Mouse (Mus musculus) forebrain, embryonic 10.5 days (tissue): ENCODE data around the gene Zfp618. TPM values are rescaled to one million over a fixed set of nuclear protein-coding genes. Genes with fewer than 3 reads are reported as not detected.

Experiments used
- DNase-seq: peaks from one replicate; pipeline ENCODE4 v3.0.0-alpha.2; 2017; ENCODE audit warnings: low spot score; ENCODE audit errors: extremely low spot score
- H3K27ac ChIP-seq: fragments of 300-500 bp; sonication (generic); 2 replicates; pipeline ENCODE4 v1.5.1; 2016; ENCODE audit warnings: mild to moderate bottlenecking
- H3K27me3 ChIP-seq: fragments of 300-500 bp; sonication (generic); 2 replicates; pipeline ENCODE4 v1.6.1; 2016; ENCODE audit warnings: mild to moderate bottlenecking; ENCODE audit not compliant: poor library complexity, severe bottlenecking
- H3K36me3 ChIP-seq: fragments of 300-500 bp; sonication (generic); replicated peaks from 2 replicates; pipeline ENCODE4 v1.6.1; 2016; ENCODE audit warnings: mild to moderate bottlenecking, moderate library complexity
- H3K4me1 ChIP-seq: fragments of 300-500 bp; sonication (generic); 2 replicates; pipeline ENCODE4 v1.6.1; 2016
- H3K4me3 ChIP-seq: fragments of 300-500 bp; sonication (generic); 2 replicates; pipeline ENCODE4 v1.5.1; 2016; ENCODE audit warnings: mild to moderate bottlenecking, moderate library complexity
- H3K9me3 ChIP-seq: fragments of 300-500 bp; sonication (generic); 2 replicates; pipeline ENCODE4 v1.6.1; 2016; ENCODE audit warnings: mild to moderate bottlenecking, moderate library complexity
- WGBS: fragments of 180-500 bp; shearing (Covaris S2); methylation state at CpG from one replicate; pipeline ENCODE4 v1.1.7; 2016; 5-methylcytosine and 5-hydroxymethylcytosine counted together
- polyA plus RNA-seq: library from polyadenylated mRNA; unstranded; fragments of >200 nt; fragmentation: Nextera tagmentation; extraction: Ambion mirVana; gene quantifications from 2 replicates; pipeline ENCODE4 v1.2.1, GENCODE M21; 2016

The Zfp618 gene
- polyA plus RNA-seq, 1 experiment from 2014 or later = 21.4 TPM

DNA sequence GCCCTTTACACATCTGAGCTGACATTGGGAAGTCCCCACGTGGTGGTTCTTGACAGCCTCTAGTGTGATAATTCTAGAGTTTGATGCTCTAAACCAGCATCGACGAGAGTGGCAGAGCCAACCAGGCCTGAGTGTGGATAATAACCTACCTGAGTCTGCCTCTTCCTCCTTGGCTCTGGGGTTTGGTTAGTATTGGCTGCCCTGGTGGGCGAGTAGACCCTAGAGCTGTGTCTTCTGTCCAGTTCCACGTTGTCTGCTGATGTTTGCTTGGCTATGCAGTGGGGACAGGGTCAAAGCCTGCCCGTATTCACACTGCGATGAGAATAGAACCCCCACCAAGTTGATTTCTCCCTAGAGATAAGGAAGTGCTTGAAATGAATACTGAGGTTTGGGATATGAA is 58.1 kb downstream of the Zfp618 start:
- peaks cover 15% of the 10 kb centered on the region; the same call in 1 of the 2 replicates for H3K36me3 ChIP-seq
- H3K9me3 ChIP-seq = peaks cover 8% of the 10 kb centered on the region
- WGBS = 93% methylated on average over 7 of the region's 7 CpGs
- no peaks in the 10 kb centered on the region for H3K27me3 ChIP-seq
- H3K4me1 ChIP-seq = 0 out of 2 replicates have a peak, but pooled peaks cover 4% of the 10 kb centered on the region
- no peak overlapping the region for H3K4me3 ChIP-seq
- no peak for DNase-seq
- no peak overlapping the region for H3K27ac ChIP-seq

GRCm38 (mm10) chr4:63024098-63024497 is 58.7 kb downstream of the Zfp618 start:
- Histone ChIP-seq H3K4me3 (no peak overlapping the region), H3K9me3 (peaks cover 8% of the 10 kb centered on the region), H3K27ac (no peak overlapping the region), H3K4me1 (0 out of 2 replicates have a peak, but pooled peaks cover 4% of the 10 kb centered on the region), H3K36me3 (peaks cover 15% of the 10 kb centered on the region; the same call in 1 of the 2 replicates), H3K27me3 (no peaks in the 10 kb centered on the region)
- WGBS = 99% methylated on average over 7 of the region's 7 CpGs
- DNase-seq = no peak

GRCm38 (mm10) chr4:63024734-63025256 is 59.4 kb downstream of the Zfp618 start:
- no peak for DNase-seq
- H3K36me3 ChIP-seq = peaks cover 15% of the 10 kb centered on the region; the same call in 1 of the 2 replicates
- no peak overlapping the region for H3K4me3 ChIP-seq
- H3K27me3 ChIP-seq = no peaks in the 10 kb centered on the region
- peaks cover 8% of the 10 kb centered on the region for H3K9me3 ChIP-seq
- peaks cover 7% of the 10 kb centered on the region for H3K4me1 ChIP-seq
- H3K27ac ChIP-seq = no peak overlapping the region
- WGBS = 88% methylated on average over 9 of the region's 9 CpGs

DNA sequence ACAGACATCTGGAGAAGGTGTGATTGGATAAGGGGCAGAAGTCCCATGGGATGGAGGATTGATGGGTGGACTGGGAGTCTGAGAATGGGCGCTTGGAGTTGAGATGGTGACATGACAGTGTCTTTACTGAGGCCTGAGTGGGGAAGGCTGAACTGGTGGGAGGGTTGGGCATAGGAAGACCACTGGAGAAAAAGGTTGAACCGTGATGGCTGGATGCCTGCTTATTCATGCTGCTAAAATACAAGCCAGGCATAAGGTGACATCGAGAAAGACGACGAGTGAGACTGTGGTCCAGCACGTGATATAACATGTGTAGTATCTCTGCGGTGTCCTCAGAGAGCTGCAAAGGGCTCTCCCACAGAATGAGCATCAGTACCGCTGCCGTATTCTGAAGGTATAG is 59.9 kb downstream of the Zfp618 start:
- Histone ChIP-seq H3K4me1 (peaks cover 12% of the 10 kb centered on the region), H3K27ac (no peak overlapping the region), H3K9me3 (peaks cover 8% of the 10 kb centered on the region), H3K36me3 (peaks cover 15% of the 10 kb centered on the region; the same call in 1 of the 2 replicates), H3K4me3 (no peak overlapping the region), H3K27me3 (no peaks in the 10 kb centered on the region)
- DNase-seq = no peak
- 95% methylated on average over 9 of the region's 9 CpGs for WGBS

GRCm38 (mm10) chr4:63026286-63026685 is 60.9 kb downstream of the Zfp618 start:
- no peak for DNase-seq
- Histone ChIP-seq H3K9me3 (peaks cover 8% of the 10 kb centered on the region), H3K27me3 (no peaks in the 10 kb centered on the region), H3K36me3 (peaks cover 15% of the 10 kb centered on the region; the same call in 1 of the 2 replicates), H3K27ac (no peak overlapping the region), H3K4me3 (no peak overlapping the region), H3K4me1 (peaks cover 15% of the 10 kb centered on the region)
- WGBS = 90% methylated on average over 3 of the region's 3 CpGs

- peaks cover 8% of the 10 kb centered on the region for H3K9me3 ChIP-seq
- no peak overlapping the region for H3K27ac ChIP-seq
- H3K27me3 ChIP-seq = no peaks in the 10 kb centered on the region
- H3K4me3 ChIP-seq = no peak overlapping the region
- DNase-seq = no peak
- peaks cover 15% of the 10 kb centered on the region; the same call in 1 of the 2 replicates for H3K36me3 ChIP-seq
- peaks cover 24% of the 10 kb centered on the region for H3K4me1 ChIP-seq
Observed at GRCm38 (mm10) chr4:63027451-63027850, 62.1 kb downstream of the Zfp618 start.

DNA sequence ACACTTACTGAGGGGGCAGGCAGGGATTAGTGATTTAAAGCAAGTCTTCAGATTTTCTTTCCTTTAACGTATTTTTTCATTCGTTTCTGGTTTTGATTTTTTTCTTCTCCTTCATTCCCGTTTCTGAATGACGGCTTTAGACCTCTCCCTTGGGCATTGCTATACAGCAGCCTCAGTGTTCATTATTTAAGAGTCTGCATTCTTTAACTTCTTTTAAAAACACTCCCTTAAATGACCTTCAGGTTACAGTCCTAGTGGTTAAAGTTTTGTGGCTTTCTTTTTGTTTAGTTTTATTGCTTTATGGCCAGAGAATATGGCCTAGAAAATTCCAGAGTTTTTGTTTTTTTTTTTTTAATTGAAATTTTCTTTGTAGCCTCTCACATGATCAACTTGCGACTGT is 64.8 kb downstream of the Zfp618 start:
- Histone ChIP-seq H3K4me3 (no peak overlapping the region), H3K4me1 (peaks cover 49% of the 10 kb centered on the region), H3K27me3 (no peaks in the 10 kb centered on the region), H3K9me3 (no peaks in the 10 kb centered on the region; the same call in 1 of the 2 replicates), H3K27ac (no peak overlapping the region), H3K36me3 (peaks cover 9% of the 10 kb centered on the region; the same call in 1 of the 2 replicates)
- no peak for DNase-seq
- WGBS = 44% methylated on average over 5 of the region's 5 CpGs

DNA sequence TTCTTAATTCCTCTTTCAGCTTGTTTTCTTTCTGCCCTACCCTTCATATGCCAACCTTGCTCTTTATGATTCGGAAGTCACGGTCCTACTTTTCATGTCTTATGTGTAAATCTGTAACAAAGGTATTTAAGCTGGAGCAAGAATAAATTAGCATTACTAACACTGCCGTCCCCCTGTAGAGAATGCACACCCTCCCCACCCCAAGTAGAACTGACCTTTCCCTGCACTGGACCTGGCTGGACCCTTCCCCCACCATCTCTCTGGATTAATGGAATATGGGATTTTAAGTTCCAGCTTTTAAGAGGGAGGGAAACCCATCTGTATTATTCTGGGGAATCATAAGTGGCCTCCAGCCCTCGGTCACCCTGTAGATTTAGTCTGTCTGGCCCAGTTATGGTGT is 65.9 kb downstream of the Zfp618 start:
- no peak overlapping the region for H3K27ac ChIP-seq
- WGBS = 82% methylated on average over 4 of the region's 4 CpGs
- no peaks in the 10 kb centered on the region; the same call in 1 of the 2 replicates for H3K9me3 ChIP-seq
- no peak overlapping the region for H3K4me3 ChIP-seq
- no peaks in the 10 kb centered on the region for H3K27me3 ChIP-seq
- peaks cover 7% of the 10 kb centered on the region for H3K36me3 ChIP-seq
- DNase-seq = no peak
- H3K4me1 ChIP-seq = peaks cover 51% of the 10 kb centered on the region

GRCm38 (mm10) chr4:63032581-63033006 is 67.2 kb downstream of the Zfp618 start:
- no peak for DNase-seq
- WGBS = 80% methylated on average over 9 of the region's 9 CpGs
- H3K4me1 ChIP-seq = peaks cover 57% of the 10 kb centered on the region
- H3K27me3 ChIP-seq = no peaks in the 10 kb centered on the region
- no peak overlapping the region for H3K27ac ChIP-seq
- no peaks in the 10 kb centered on the region for H3K9me3 ChIP-seq
- H3K36me3 ChIP-seq = peaks cover 14% of the 10 kb centered on the region
- no peak overlapping the region for H3K4me3 ChIP-seq

DNA sequence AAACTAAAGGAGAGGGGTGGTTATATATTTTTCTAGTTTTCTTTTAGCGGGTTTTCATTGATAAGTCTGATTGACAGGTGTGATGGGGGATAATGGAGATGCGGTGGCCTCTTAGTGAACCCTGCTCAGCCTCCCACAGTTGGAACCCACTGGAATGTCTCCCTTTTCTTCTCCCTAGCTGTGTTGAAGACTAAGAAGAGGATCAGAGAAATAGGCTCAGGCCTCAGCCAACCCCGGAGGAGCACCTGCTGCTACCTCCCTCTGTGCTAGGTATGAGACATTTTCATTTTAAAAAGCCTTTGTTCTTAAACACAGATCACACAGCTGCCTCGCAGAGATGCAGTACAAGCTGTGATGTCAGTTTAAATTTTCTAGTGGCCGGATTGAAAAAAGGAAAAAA is 68.4 kb downstream of the Zfp618 start:
- 0 out of 2 replicates have a peak overlapping the region, but pooled peaks have one; percentile 40 for H3K27ac ChIP-seq
- H3K27me3 ChIP-seq = no peaks in the 10 kb centered on the region
- no peak overlapping the region for H3K4me3 ChIP-seq
- peaks cover 16% of the 10 kb centered on the region for H3K36me3 ChIP-seq
- H3K4me1 ChIP-seq = peaks cover 65% of the 10 kb centered on the region
- no peak for DNase-seq
- H3K9me3 ChIP-seq = no peaks in the 10 kb centered on the region
- 26% methylated on average over 5 of the region's 5 CpGs for WGBS

DNA sequence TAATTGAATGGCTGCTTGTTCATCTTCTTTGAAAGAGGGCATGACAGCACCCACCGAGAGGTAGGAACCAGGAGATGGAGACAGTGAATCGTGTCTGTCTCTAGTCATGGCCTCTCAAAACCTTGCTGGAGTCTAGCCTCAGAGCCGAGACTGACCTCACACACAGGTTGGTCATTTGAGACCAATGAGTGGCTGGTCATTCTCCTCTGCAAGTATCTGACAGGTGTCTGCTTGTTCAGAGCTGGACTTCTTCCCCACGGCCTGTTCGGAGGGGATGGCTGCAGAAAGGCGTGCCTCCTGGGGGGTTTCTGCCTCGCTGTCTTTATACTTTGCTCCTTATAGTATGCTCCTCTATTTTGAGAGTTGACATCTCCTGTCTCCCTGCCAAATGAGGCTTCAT is 70.6 kb downstream of the Zfp618 start:
- H3K9me3 ChIP-seq = no peaks in the 10 kb centered on the region
- no peaks in the 10 kb centered on the region for H3K27me3 ChIP-seq
- 90% methylated on average over 7 of the region's 7 CpGs for WGBS
- peaks cover 54% of the 10 kb centered on the region for H3K4me1 ChIP-seq
- H3K4me3 ChIP-seq = no peak overlapping the region
- H3K36me3 ChIP-seq = peaks cover 21% of the 10 kb centered on the region
- no peak for DNase-seq
- H3K27ac ChIP-seq = no peak overlapping the region

DNA sequence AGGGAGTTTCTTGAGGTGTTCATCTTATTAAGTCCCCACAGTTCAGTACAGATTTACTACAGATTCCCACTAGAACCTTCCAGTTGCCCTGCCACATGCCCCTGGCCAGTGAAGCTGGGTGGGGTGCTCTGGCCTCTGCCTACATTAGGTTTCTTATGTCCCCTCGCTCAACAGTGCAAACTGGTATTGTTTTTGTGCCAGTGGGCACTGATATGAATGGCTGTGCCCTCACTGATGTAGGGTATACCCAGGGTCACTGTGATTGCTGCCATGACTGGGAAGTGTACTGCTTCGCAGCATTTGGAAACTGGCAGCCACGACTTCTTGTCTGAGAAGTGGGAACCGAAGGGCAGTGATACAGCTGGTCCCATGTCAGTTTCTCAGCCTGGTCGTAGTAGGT is 71.4 kb downstream of the Zfp618 start:
- WGBS = 91% methylated on average over 5 of the region's 5 CpGs
- H3K36me3 ChIP-seq = peaks cover 21% of the 10 kb centered on the region
- peaks cover 46% of the 10 kb centered on the region for H3K4me1 ChIP-seq
- no peak overlapping the region for H3K27ac ChIP-seq
- no peak for DNase-seq
- no peak overlapping the region for H3K4me3 ChIP-seq
- H3K27me3 ChIP-seq = no peaks in the 10 kb centered on the region
- H3K9me3 ChIP-seq = no peaks in the 10 kb centered on the region

GRCm38 (mm10) chr4:63037555-63037954 is 72.2 kb downstream of the Zfp618 start:
- Histone ChIP-seq H3K4me3 (no peak overlapping the region), H3K4me1 (peaks cover 40% of the 10 kb centered on the region), H3K36me3 (peaks cover 21% of the 10 kb centered on the region), H3K27ac (no peak overlapping the region), H3K27me3 (no peaks in the 10 kb centered on the region), H3K9me3 (no peaks in the 10 kb centered on the region)
- 89% methylated on average over 4 of the region's 4 CpGs for WGBS
- no peak for DNase-seq
